In the genomic region with DNA sequence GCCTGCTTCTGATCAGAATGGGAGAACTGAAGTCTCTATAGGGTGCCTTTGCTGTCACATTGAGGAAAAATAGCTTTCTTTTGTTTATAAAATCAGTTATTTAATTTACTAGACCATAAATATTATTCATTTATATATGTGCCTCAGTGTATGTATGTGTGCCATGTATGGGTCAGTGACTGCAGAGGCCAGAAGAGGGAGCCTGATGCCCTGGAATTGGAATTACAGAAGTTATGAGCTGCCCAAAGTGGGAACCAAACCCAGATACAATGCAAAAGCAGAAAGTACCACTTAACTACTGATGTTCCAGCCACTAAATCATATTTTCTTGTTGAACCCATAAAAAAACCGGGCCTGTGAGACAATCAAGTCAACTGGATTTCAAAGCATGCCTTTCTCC, we compare ENCODE assay signal across 24 mouse cellular contexts.
DNase-seq lines count a peak whose midpoint lies in the region; TF ChIP-seq lines count a peak whose summit lies in the region.
"Had no signal": no experiment of that assay in that cellular context is flagged by ENCODE, and none has a peak within 500 bp of the region (broad histone marks: within the 10 kb centered on the region; RNA-seq: fewer than 3 reads in every experiment).

No protein-coding gene starts in this region.

- no peak for TF ChIP-seq EP300 in CH12.LX (IDR thresholded peaks at IDR 0.05; ENCODE audit: low read length)

- TF ChIP-seq CTCF in layer of hippocampus, adult 2 months (conservative IDR thresholded peaks at IDR 0.05), result peak; percentile 39
- TF ChIP-seq CTCF in CH12.LX (conservative IDR thresholded peaks at IDR 0.05 in 1 of 2, IDR thresholded peaks at IDR 0.05 in 1 of 2; ENCODE audit: low read depth in 2 of 2, low read length in 2 of 2), result peak in 1 of 2 experiments; percentile 50; a peak in 2 of 4 replicates
- TF ChIP-seq CTCF in bone marrow, adult 2 months (IDR thresholded peaks at IDR 0.05; ENCODE audit: control insufficient read depth, insufficient read depth, low read length), result peak; percentile 40

- no peak for TF ChIP-seq POLR2A in CH12.LX (IDR thresholded peaks at IDR 0.05; ENCODE audit: low read depth, low read length)
- no peak for TF ChIP-seq POLR2A in bone marrow, adult 2 months (IDR thresholded peaks at IDR 0.05; ENCODE audit: borderline replicate concordance, control insufficient read depth, low read depth, low read length)

- H3K4me3 ChIP-seq in layer of hippocampus, adult 2 months, result no peak overlapping the region
- H3K4me3 ChIP-seq in CH12.LX (replicated peaks in 1 of 3; ENCODE audit: low read depth in 2 of 3, low read length in 2 of 3, poor library complexity in 1 of 3), result no peak overlapping the region
- H3K4me3 ChIP-seq in bone marrow, adult 2 months (replicated peaks; ENCODE audit: control insufficient read depth, low read depth, low read length), result no peak overlapping the region
- H3K4me3 ChIP-seq: embryonic facial prominence, embryonic 15.5 days; forebrain, embryonic 15.5 days; heart, adult 2 months; heart, embryonic 13.5 days; hindbrain, embryonic 12.5 days; liver, embryonic 13.5 days; midbrain, embryonic 10.5 days had no signal

- peak; percentile 55 for TF ChIP-seq RAD21 in CH12.LX (IDR thresholded peaks at IDR 0.05; ENCODE audit: low read depth, low read length)

- dilution Hi-C loops in CH12.LX (cut with MboI; ENCODE audit: extremely low pct_ligation_motif_present, extremely low pct_unique_long_range_greater_than_20kb, low sequenced_read_pairs), result no loop called here

- H3K4me1 ChIP-seq in CH12.LX (ENCODE audit: control insufficient read depth in 1 of 2, insufficient read depth in 2 of 2), result peaks cover 0 to 3% of the 10 kb centered on the region in 2 experiments; a peak in 1 of 4 replicates
- no peaks in the 10 kb centered on the region; the same call in 1 of the 2 replicates for H3K4me1 ChIP-seq in bone marrow, adult 2 months (ENCODE audit: control insufficient read depth, insufficient read depth, low read length)
- H3K4me1 ChIP-seq: embryonic facial prominence, embryonic 15.5 days; heart, embryonic 13.5 days; hindbrain, embryonic 12.5 days; liver, embryonic 13.5 days had no signal

- no peaks in the 10 kb centered on the region for H3K27me3 ChIP-seq in CH12.LX (replicated peaks)
- H3K27me3 ChIP-seq: embryonic facial prominence, embryonic 15.5 days; forebrain, embryonic 15.5 days; heart, embryonic 13.5 days; hindbrain, embryonic 12.5 days; liver, embryonic 13.5 days had no signal

- in situ Hi-C loops in CH12.LX (cut with MboI; ENCODE audit: low pct_ligation_motif_present, low pct_unique_long_range_greater_than_20kb, low sequenced_read_pairs), result no loop called here

- no peak overlapping the region for H3K9ac ChIP-seq in CH12.LX (ENCODE audit: insufficient read depth, low read depth)
- H3K9ac ChIP-seq: embryonic facial prominence, embryonic 15.5 days; forebrain, embryonic 15.5 days; heart, embryonic 13.5 days; hindbrain, embryonic 12.5 days; liver, embryonic 13.5 days; lung, embryonic 14.5 days had no signal

- WGBS in bone marrow, adult 2 months, result 68% methylated on average over 1 of the region's 1 CpGs

- no peaks in the 10 kb centered on the region for H3K36me3 ChIP-seq in CH12.LX (replicated peaks in 1 of 2; ENCODE audit: control insufficient read depth in 1 of 2, insufficient read depth in 1 of 2, low read length in 1 of 2)
- H3K36me3 ChIP-seq: embryonic facial prominence, embryonic 15.5 days; forebrain, embryonic 15.5 days; heart, embryonic 13.5 days; hindbrain, embryonic 12.5 days; liver, embryonic 13.5 days; midbrain, embryonic 10.5 days had no signal

- H3K79me2 ChIP-seq in CH12.LX (replicated peaks; ENCODE audit: control insufficient read depth, extremely low read depth, insufficient read depth, poor library complexity, severe bottlenecking), result no peaks in the 10 kb centered on the region

- H3K4me2 ChIP-seq in CH12.LX (ENCODE audit: insufficient read depth, low read depth, poor library complexity, severe bottlenecking), result no peak overlapping the region
- H3K4me2 ChIP-seq: embryonic facial prominence, embryonic 15.5 days; forebrain, embryonic 15.5 days; heart, embryonic 13.5 days; hindbrain, embryonic 12.5 days; liver, embryonic 13.5 days; lung, embryonic 14.5 days had no signal

- DNase-seq in layer of hippocampus, adult 2 months (ENCODE audit: low spot score in 2 of 2), result no peak
- DNase-seq in layer of hippocampus, adult 9-11 months, result no peak
- DNase-seq in A20 (ENCODE audit: low read depth, low spot score), result peak; percentile 12
- peak; percentile 13 for DNase-seq in CH12.LX (ENCODE audit: extremely low read depth)
- DNase-seq in frontal cortex, postnatal 36 days (ENCODE audit: low spot score in 2 of 2), result no peak
- DNase-seq in lung, postnatal 25 days (ENCODE audit: low spot score), result no peak
- DNase-seq in gastrocnemius, adult 18-20 months (ENCODE audit: low spot score), result no peak
- DNase-seq: adrenal gland, postnatal 14 days; cerebellum, adult 8-10 months; gastrocnemius, postnatal 36 days; heart, adult 2 months; heart, postnatal 14 days; liver, embryonic 13.5 days; lung, embryonic 14.5 days; right cerebral cortex, postnatal 14 days; spleen, adult 18-20 months; thymus, postnatal 25 days had no signal

- H3K9me3 ChIP-seq in CH12.LX (replicated peaks; ENCODE audit: low read length), result peaks cover 3% of the 10 kb centered on the region
- H3K9me3 ChIP-seq: embryonic facial prominence, embryonic 15.5 days; forebrain, embryonic 15.5 days; hindbrain, embryonic 12.5 days; liver, embryonic 13.5 days; midbrain, embryonic 10.5 days had no signal

- no peak overlapping the region for H3K27ac ChIP-seq in layer of hippocampus, adult 2 months
- no peak overlapping the region for H3K27ac ChIP-seq in CH12.LX (ENCODE audit: insufficient read depth, low read depth)
- no peak overlapping the region for H3K27ac ChIP-seq in bone marrow, adult 2 months (ENCODE audit: control insufficient read depth, insufficient read depth, low read depth, low read length, poor library complexity)
- H3K27ac ChIP-seq: embryonic facial prominence, embryonic 15.5 days; forebrain, embryonic 15.5 days; heart, adult 2 months; heart, embryonic 13.5 days; hindbrain, embryonic 12.5 days; liver, embryonic 13.5 days; macrophage had no signal

TF ChIP-seq in CH12.LX, 34 proteins besides CTCF, POLR2A, EP300 and RAD21:
- TF ChIP-seq ETS1 (conservative IDR thresholded peaks at IDR 0.05; ENCODE audit: low read depth, low read length), result no peak
- peak; percentile 48 for TF ChIP-seq SMC3 (IDR thresholded peaks at IDR 0.05; ENCODE audit: low read depth, low read length)
- no peak for TF ChIP-seq MEF2A (IDR thresholded peaks at IDR 0.05; ENCODE audit: borderline replicate concordance, low read depth, low read length)
- no peak for TF ChIP-seq MAX (IDR thresholded peaks at IDR 0.05; ENCODE audit: low read length)
- no peak for TF ChIP-seq CHD1 (IDR thresholded peaks at IDR 0.05; ENCODE audit: low read depth, low read length)

Comparison
In these comparisons a context has a peak if more than half of its experiments do, and no peak if none do; other contexts are left out.
1. DNase-seq: peak in A20 (single experiment) and CH12.LX (single experiment); none in layer of hippocampus, adult 2 months (0 of 2), layer of hippocampus, adult 9-11 months (single experiment), frontal cortex, postnatal 36 days (0 of 2), lung, postnatal 25 days (single experiment) and gastrocnemius, adult 18-20 months (single experiment).